Mouse (Mus musculus): ENCODE results near the gene Anks1b.
A peak's percentile ranks its signal among the peaks of the same experiment; 100 is the strongest.

Gene Anks1b

DNA sequence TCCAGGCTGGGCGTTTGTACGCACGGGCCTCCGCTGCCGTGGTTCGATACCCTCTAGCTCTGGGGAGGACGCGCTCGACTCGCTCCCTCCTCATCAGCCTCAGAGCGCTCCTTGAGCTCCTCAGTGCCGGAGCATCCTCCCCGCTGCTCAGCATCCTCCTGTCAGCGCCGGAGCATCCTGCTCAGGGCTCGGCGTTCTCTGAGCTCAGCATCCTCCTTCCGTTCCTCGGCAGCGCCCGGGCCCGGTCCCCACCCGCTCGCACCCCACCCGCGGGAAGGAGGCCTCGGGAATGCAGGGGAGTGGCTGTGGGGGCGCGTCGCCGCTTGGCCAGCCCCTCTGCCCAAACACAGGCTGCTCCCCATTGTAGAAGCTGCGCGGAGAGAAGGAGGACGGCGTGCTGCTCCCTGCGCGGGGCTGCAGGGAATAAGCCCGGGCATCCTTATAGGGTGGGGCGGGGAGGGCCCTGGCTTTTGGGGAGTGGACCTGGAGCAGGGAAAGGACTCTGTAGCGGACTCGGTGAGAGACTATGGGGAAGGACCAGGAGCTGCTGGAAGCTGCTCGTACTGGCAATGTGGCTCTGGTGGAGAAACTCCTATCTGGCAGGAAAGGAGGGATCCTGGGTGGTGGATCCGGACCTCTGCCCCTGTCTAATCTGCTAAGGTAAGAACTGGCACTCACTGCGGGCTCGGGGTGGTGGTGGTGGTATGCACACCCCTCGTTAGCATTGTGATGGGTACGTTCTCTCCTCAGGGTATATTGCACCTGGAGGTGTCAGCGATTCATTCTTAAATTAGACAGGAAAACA is at the start of gene Anks1b:
Anks1b (plus strand) TSS at position 364 of the 805 bp plus-strand sequence.
- DNase-seq (ENCODE audit: low spot score in 2 of 2): peak; percentile 10 to 25

DNA sequence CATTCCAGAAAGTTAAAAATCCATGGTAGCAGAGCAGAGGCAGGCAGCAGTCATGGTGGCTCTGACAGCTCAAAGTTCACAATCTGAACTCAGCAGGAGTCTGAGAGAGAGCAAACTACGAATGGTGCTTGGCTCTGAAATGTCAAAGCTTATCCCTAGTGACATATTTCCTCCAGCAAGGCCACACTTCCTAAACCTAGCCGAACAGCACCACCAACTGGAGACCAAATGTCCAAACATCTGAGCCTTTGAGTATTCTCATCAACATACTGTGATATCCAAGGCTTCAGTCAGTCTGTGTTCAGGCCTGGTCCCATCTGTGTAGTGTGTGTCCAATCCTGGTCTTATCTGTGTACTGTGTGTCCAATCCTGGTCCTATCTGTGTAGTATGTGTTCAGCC is 49.4 kb upstream of the Anks1b start:
- DNase-seq (ENCODE audit: low spot score in 2 of 2): peak; percentile 4 to 14

GRCm38 (mm10) chr10:89826896-89827295 is 46.4 kb upstream of the Anks1b start:
- DNase-seq (ENCODE audit: low spot score in 2 of 2): no peak

DNA sequence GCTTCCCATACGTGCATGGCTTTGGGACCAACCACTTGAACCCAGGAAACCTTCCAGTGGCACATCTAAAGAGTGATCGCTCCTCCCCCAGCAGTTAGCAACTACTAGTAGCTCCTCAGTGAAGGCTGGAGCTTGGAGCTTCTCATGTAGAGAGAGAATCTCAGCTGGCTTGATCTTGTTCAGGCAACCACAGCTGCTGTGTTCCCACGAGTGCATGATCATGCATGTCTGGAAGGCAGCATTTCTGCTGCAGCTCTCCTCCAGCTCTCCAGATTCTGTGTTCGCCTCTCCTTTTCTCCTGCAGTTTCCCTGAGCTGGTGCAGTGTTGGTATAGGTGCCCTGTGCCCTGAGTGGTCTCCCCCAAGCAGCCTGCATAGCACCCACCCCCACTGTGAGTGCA is 41.0 kb upstream of the Anks1b start:
- no peak for DNase-seq (ENCODE audit: low spot score in 2 of 2)

GRCm38 (mm10) chr10:89833166-89833565 is 40.1 kb upstream of the Anks1b start:
- no peak for DNase-seq (ENCODE audit: low spot score in 2 of 2)

DNA sequence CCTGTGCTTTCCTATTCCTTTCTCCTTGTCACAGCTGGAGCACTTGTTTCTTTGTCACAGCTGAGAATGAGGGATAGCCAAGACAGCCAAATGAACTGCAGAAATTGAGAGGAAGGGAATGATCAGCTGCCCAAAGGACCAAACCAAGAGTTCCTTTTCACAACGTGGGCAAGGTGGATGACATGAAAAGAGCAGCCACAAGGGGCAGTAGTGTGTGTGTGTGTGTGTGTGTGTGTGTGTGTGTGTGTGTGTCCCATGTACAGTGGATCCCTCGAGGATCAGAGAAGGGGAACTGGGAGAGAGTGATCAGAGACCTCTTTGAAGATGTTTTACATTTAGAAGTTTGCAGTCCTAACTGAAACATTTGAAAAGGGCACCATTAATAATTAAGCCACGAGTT is 35.8 kb upstream of the Anks1b start:
- no peak for DNase-seq (ENCODE audit: low spot score in 2 of 2)

- DNase-seq (ENCODE audit: low spot score in 2 of 2): no peak
These were observed 34.5 kb upstream of the Anks1b start for GRCm38 (mm10) chr10:89838834-89839233.

DNA sequence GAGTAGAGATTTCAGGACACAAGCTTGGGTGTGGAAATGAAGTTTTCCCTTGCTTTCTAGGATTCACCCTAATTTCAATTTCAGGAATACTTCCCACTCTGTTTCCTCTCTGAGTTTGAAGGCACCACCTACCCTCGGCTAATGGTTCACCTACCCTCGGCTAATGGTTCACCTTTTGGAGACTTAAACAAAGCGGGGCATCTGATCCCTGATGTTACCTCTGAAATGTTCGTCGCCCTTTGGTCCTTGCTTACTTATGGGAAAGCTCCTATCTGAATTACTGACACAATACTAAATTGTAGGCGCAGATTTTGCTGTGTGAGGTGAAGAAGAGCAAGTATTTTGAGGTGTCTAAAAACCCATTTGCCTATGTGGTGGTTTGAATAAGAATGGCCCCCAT is 22.4 kb upstream of the Anks1b start:
- no peak for DNase-seq (ENCODE audit: low spot score in 2 of 2)

DNA sequence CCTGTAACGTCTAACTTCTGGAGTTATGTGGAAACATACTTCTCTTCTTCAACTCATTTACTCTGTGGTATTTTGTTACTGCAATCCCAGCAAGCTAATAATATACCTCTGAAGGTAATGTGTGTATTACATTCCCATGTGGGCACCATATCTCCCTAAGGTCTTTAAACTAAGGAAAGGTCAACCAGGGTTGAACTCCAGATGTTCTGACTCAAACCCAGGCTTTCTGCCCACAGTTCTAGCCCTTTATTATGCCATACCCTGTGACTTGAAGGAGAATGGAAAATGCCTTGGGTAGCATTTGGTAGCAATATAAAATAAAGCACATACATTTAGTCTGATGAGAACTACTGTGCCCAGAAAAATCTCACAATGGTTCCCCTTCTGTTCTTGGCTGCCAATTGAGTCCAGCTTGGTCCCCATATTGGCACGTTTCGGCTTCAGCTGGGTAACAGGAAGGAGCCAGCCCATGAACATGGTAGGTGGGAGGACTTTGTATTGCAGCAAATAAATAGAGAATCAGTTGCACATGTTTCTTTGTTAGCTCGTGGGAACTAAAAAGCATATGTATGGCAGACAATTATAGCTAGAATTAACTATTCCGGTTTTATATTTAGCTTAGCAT is 17.9 kb upstream of the Anks1b start:
- DNase-seq (ENCODE audit: low spot score in 2 of 2): no peak

DNA sequence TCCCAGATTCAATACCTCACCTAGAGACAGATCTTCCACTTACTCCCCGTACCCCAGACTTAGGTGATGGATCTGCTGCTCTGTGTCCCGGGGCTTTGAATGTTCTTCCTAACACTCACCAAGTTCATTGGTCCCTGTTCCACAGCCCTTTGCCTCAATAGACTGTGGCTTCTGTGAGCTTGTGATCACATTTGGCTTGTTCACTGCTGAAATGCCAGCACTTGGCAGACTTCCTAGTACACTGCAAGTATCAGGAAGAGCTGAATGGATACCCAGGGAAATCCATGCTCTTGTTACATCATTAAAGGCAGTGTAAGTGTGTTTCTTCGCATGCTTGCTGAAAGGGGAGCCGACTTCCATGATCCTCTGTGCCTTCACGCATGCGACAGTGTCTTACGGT is 17.0 kb upstream of the Anks1b start:
- DNase-seq (ENCODE audit: low spot score in 2 of 2): no peak

- DNase-seq (ENCODE audit: low spot score in 2 of 2): no peak
These were observed 5.1 kb upstream of the Anks1b start for GRCm38 (mm10) chr10:89868211-89868610.

DNA sequence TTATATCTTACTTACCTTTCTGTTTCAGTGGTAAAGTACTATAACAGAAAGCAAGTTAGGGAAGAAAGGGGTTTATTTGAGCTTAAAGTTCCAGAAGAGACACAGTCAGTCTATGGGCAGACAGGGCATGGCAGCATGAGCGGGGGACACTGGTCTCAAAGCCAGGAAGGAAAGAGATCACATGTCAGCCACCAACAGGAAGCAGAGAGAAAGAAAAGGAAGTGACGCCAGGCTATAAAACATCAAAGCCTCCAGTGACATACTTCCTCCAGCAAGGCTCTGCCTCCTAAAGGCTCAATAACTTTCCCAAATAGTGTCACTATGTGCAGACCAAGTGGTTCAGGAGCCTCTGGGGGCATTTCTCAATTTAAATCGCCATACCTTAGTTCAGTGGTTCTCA is 4.5 kb upstream of the Anks1b start:
- DNase-seq (ENCODE audit: low spot score in 2 of 2): no peak

DNA sequence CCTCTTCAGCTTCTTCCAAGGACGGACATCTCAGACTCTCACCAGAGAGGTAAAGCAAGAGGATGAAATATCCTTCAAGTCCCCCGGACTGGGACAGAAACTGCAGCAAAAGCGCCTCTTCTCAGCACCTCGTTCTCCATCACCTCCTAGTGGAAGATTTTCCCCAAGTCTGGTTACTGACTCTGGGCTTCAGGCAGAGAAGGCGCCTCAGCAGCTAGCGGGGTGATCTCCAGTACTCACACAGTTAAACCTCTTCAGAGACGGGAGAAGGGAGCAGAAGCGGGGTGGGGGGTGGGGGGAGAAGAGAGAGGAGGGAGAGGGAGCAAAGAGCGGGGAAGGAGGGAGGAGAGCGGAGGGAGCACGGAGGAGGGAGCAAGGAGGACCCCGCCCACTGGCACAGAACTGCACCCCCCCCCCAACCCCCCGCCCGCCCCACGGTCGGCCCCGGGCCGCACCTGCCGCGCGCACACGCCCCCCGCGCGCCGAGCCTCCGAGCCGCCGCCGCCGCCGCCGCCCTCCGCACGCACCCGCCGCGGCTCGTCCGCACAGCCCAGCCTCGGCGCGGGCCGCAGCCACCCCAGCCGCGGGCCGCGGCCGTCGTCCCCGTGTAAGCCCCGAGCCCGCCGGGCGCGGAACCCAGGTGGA is 686 bp upstream of the Anks1b start:
- DNase-seq (ENCODE audit: low spot score in 2 of 2): no peak

DNA sequence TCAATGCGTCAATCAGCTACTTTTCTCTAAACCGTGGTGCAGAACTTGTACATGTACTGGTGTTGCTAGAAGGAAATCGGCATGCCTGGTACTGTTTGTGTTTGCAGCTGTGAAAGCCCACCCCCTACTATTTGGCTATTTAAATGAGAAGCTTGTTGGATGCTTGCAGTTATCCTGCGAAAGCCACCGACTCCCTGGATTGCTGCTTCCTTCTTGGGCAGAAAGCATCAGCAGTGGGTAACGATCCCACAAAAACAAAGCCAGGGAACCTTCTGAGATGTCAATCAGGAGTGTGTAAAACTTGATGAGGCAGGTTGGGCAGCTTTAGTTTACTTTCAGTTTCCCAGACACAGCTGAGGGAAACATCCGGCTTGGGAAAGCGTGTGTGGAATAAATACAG is 727 bp downstream of the Anks1b start:
- no peak for DNase-seq (ENCODE audit: low spot score in 2 of 2)

DNA sequence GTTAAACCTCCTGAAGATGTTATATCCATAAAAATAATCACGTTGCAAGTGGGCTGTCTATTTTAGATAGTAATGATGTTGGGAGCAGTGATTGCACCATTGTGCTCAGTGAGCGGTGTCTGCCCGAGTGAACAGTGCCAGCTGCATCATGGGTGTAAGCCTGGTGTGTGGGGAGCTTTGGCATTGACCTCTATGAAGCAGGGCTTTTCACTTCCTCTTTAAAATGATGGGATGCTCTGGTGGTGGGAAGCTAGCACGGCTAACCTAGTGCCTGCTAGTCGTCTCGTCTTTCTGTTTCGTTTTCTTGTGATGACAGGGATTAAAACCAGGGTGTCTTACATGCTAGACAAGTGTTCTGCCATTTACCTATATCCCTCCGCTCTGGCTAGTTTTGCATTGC is 10.3 kb downstream of the Anks1b start:
- no peak for DNase-seq (ENCODE audit: low spot score in 2 of 2)

GRCm38 (mm10) chr10:89902720-89903337 is 29.5 kb downstream of the Anks1b start:
- DNase-seq (ENCODE audit: low spot score in 2 of 2): no peak

DNA sequence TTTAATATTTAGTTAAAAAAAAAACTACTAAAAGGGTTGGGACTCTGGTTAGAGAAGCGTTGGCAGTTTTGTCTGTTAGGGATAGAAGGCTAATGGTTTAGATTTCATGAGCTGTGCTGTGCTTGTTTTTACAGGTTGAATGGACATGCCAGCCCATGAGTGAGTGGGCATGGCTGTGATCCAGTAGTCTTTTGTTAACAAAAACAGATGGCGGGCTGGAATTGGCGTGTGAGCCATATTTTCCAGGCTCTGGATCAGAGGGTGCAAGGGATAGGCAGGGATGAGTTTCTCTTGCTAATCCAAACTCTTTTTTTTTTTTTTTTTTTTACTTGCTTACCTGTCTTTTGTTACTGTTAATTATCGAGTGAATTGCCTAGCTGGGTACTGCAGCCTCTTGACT is 38.6 kb downstream of the Anks1b start:
- no peak for DNase-seq (ENCODE audit: low spot score in 2 of 2)

- DNase-seq (ENCODE audit: low spot score in 2 of 2): no peak
These were observed 39.9 kb downstream of the Anks1b start for GRCm38 (mm10) chr10:89913174-89913573.

DNA sequence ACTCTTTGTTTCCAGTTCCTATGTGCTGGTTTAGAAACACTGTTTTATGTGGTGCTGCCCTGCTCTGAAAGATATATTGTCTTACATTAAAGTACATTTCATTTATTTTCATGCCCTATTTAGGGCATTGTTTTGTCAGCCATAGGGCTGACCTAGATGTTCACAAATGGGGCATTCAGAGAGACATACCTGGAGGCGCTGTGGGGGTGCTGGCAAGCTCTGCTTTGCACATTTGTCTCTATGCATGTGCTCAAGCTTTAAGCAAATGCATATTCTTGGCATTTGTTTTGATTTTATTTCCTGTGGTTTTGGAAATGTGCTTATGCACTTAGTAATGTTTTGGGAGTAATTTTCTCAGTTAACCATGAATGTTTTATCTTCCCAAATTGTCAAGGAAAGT is 43.8 kb downstream of the Anks1b start:
- no peak for DNase-seq (ENCODE audit: low spot score in 2 of 2)

GRCm38 (mm10) chr10:89921965-89922364 is 48.7 kb downstream of the Anks1b start:
- no peak for DNase-seq (ENCODE audit: low spot score in 2 of 2)

DNA sequence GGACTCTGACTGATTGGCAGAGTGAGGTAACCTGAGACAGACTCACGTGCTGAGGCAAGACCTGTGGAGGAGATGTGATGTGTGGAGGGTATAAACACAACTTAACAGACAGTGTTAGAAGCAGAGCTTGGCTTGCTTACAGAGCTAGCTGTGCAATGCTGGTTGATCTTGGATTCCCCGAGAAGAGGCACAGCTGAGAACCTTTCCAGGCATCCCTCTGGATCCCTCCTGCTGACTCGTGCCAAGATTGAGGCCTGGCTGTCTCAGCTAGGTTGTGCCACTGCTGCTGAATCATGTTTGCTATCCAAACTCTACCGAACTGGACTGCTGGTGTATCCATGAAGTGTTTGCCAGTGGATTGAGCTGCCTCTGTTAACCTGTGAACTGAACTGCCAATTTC is 68.9 kb downstream of the Anks1b start:
- DNase-seq (ENCODE audit: low spot score in 2 of 2): no peak

GRCm38 (mm10) chr10:89946636-89947349 is 73.5 kb downstream of the Anks1b start:
- no peak for DNase-seq (ENCODE audit: low spot score in 2 of 2)
